Mouse (Mus musculus): ENCODE results near the gene Kalrn. TPM values are rescaled to one million over a fixed set of nuclear protein-coding genes. Genes with fewer than 3 reads are reported as not detected.
"Not testable (repeated sequence)": the region's sequence is repeated elsewhere in the genome, so short reads cannot be mapped to it uniquely, and the experiment has no call there.

Gene Kalrn
- polyA plus RNA-seq, 1 experiment from 2014 or later: 22.4 TPM

DNA sequence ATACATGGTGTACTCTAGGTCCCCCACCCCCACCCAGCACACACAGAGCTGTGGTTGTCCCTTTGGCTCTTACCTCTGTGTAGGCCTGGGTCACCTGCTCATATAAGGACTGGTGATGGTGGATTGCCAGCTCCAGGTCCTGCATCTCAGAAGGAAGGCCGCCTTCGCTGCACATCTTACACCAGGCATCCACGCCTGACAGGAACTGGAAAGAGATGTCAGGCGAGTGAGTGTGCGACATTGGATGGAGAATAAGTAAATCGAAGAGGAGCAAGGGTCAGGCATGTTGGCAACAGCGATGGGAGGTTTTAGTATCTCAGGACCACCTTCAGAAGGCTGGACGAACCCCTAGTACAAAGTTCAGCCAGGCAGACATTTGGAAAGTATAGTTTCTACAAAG, 263.0 kb downstream of the Kalrn start:
- Histone ChIP-seq H3K4me2 (ENCODE audit: low read depth, low read length, severe bottlenecking) (no peak overlapping the region), H3K27me3 (ENCODE audit: control insufficient read depth, insufficient read depth, low read length) (no peaks in the 10 kb centered on the region), H3K9me3 (ENCODE audit: control insufficient read depth, low read length) (no peaks in the 10 kb centered on the region), H3K4me1 (replicated peaks; ENCODE audit: control insufficient read depth, insufficient read depth, low read length) (no peaks in the 10 kb centered on the region), H3K9ac (ENCODE audit: low read length) (no peak overlapping the region), H3K36me3 (ENCODE audit: control insufficient read depth, insufficient read depth, low read length) (no peaks in the 10 kb centered on the region), H3K27ac (ENCODE audit: low read depth, low read length) (no peak overlapping the region), H3K4me3 (ENCODE audit: low read depth, low read length) (no peak overlapping the region)
- ATAC-seq (replicated peaks; ENCODE audit: low FRiP score) (no peak), DNase-seq (ENCODE audit: low spot score) (no peak)
- WGBS: 92% methylated on average over 8 of the region's 8 CpGs

- Histone ChIP-seq H3K9ac (ENCODE audit: low read length) (no peak overlapping the region), H3K36me3 (ENCODE audit: control insufficient read depth, insufficient read depth, low read length) (no peaks in the 10 kb centered on the region), H3K4me3 (ENCODE audit: low read depth, low read length) (no peak overlapping the region), H3K27ac (ENCODE audit: low read depth, low read length) (no peak overlapping the region), H3K4me2 (ENCODE audit: low read depth, low read length, severe bottlenecking) (no peak overlapping the region), H3K27me3 (ENCODE audit: control insufficient read depth, insufficient read depth, low read length) (no peaks in the 10 kb centered on the region), H3K4me1 (replicated peaks; ENCODE audit: control insufficient read depth, insufficient read depth, low read length) (no peaks in the 10 kb centered on the region), H3K9me3 (ENCODE audit: control insufficient read depth, low read length) (no peaks in the 10 kb centered on the region)
- WGBS: 100% methylated on average over 1 of the region's 1 CpGs
- ATAC-seq (replicated peaks; ENCODE audit: low FRiP score) (no peak), DNase-seq (ENCODE audit: low spot score) (no peak)
Observed at GRCm38 (mm10) chr16:34308324-34308723, 265.0 kb downstream of the Kalrn start.

DNA sequence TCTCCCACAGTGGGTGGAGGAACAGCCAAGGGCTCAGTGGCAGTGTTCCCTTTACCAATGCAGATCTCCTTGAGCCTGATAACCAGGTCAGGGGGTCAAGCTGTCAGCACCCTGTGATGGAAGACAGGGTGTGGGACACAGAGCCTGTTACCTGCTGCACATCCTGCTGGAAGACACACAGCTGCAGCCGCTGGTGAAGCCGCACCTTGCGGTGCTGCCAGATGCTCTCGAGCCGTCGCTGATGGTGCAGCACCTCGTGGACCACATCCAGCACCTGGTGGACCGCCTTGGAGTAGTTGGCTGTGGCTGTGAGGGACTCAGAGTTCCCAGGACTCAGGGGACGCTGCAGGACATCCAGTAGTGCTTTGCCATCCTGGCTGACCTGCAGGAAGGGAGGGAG, 265.9 kb downstream of the Kalrn start:
- Histone ChIP-seq H3K4me1 (replicated peaks; ENCODE audit: control insufficient read depth, insufficient read depth, low read length) (no peaks in the 10 kb centered on the region), H3K9me3 (ENCODE audit: control insufficient read depth, low read length) (no peaks in the 10 kb centered on the region), H3K4me3 (ENCODE audit: low read depth, low read length) (no peak overlapping the region), H3K36me3 (ENCODE audit: control insufficient read depth, insufficient read depth, low read length) (no peaks in the 10 kb centered on the region), H3K9ac (ENCODE audit: low read length) (no peak overlapping the region), H3K27ac (ENCODE audit: low read depth, low read length) (no peak overlapping the region), H3K4me2 (ENCODE audit: low read depth, low read length, severe bottlenecking) (no peak overlapping the region), H3K27me3 (ENCODE audit: control insufficient read depth, insufficient read depth, low read length) (no peaks in the 10 kb centered on the region)
- ATAC-seq (replicated peaks; ENCODE audit: low FRiP score): no peak
- 95% methylated on average over 9 of the region's 9 CpGs for WGBS
- DNase-seq (ENCODE audit: low spot score): no peak

GRCm38 (mm10) chr16:34305586-34305985, 267.7 kb downstream of the Kalrn start:
- no peak overlapping the region for H3K27ac ChIP-seq (ENCODE audit: low read depth, low read length)
- DNase-seq (ENCODE audit: low spot score): no peak
- no peak for ATAC-seq (replicated peaks; ENCODE audit: low FRiP score)
- H3K36me3 ChIP-seq (ENCODE audit: control insufficient read depth, insufficient read depth, low read length): no peaks in the 10 kb centered on the region
- H3K4me3 ChIP-seq (ENCODE audit: low read depth, low read length): no peak overlapping the region
- 79% methylated on average over 4 of the region's 4 CpGs for WGBS
- H3K27me3 ChIP-seq (ENCODE audit: control insufficient read depth, insufficient read depth, low read length): no peaks in the 10 kb centered on the region
- no peaks in the 10 kb centered on the region for H3K4me1 ChIP-seq (replicated peaks; ENCODE audit: control insufficient read depth, insufficient read depth, low read length)
- H3K4me2 ChIP-seq (ENCODE audit: low read depth, low read length, severe bottlenecking): no peak overlapping the region
- H3K9ac ChIP-seq (ENCODE audit: low read length): no peak overlapping the region
- H3K9me3 ChIP-seq (ENCODE audit: control insufficient read depth, low read length): no peaks in the 10 kb centered on the region

GRCm38 (mm10) chr16:34303818-34304217, 269.5 kb downstream of the Kalrn start:
- not testable (repeated sequence) for H3K4me2 ChIP-seq (ENCODE audit: low read depth, low read length, severe bottlenecking); H3K4me1 ChIP-seq (replicated peaks; ENCODE audit: control insufficient read depth, insufficient read depth, low read length); H3K27ac ChIP-seq (ENCODE audit: low read depth, low read length); H3K9ac ChIP-seq (ENCODE audit: low read length); H3K4me3 ChIP-seq (ENCODE audit: low read depth, low read length); H3K9me3 ChIP-seq (ENCODE audit: control insufficient read depth, low read length); H3K27me3 ChIP-seq (ENCODE audit: control insufficient read depth, insufficient read depth, low read length); DNase-seq (ENCODE audit: low spot score); ATAC-seq (replicated peaks; ENCODE audit: low FRiP score); H3K36me3 ChIP-seq (ENCODE audit: control insufficient read depth, insufficient read depth, low read length)
- 69% methylated on average over 4 of the region's 4 CpGs for WGBS

- no peaks in the 10 kb centered on the region for H3K27me3 ChIP-seq (ENCODE audit: control insufficient read depth, insufficient read depth, low read length)
Observed at GRCm38 (mm10) chr16:34302503-34302902, 270.8 kb downstream of the Kalrn start.

DNA sequence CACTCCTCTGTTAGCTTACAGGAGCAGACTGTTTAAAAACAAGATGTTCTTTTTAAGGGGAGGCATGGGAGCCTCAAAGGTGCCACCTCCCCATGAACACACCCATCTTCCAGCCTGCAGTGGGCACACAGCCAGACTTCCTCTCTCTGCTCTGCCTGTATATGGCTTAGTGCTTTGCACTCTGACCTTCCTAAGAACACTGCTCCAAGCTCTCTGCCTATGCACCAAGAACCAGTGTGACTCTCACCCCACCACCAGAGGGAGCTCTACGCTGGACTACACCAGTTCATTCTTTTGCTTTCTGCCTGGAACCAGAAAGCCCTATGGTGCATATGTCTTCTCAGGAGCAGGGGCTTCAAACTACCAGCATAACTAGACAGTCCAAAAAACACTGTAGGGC, 271.3 kb downstream of the Kalrn start:
- WGBS: 76% methylated on average over 1 of the region's 1 CpGs
- Histone ChIP-seq H3K9ac (ENCODE audit: low read length) (no peak overlapping the region), H3K36me3 (ENCODE audit: control insufficient read depth, insufficient read depth, low read length) (no peaks in the 10 kb centered on the region), H3K9me3 (ENCODE audit: control insufficient read depth, low read length) (no peaks in the 10 kb centered on the region), H3K4me2 (ENCODE audit: low read depth, low read length, severe bottlenecking) (no peak overlapping the region), H3K27me3 (ENCODE audit: control insufficient read depth, insufficient read depth, low read length) (no peaks in the 10 kb centered on the region), H3K4me1 (replicated peaks; ENCODE audit: control insufficient read depth, insufficient read depth, low read length) (no peaks in the 10 kb centered on the region; the same call in 1 of the 2 replicates), H3K27ac (ENCODE audit: low read depth, low read length) (no peak overlapping the region), H3K4me3 (ENCODE audit: low read depth, low read length) (no peak overlapping the region)
- ATAC-seq (replicated peaks; ENCODE audit: low FRiP score) (no peak), DNase-seq (ENCODE audit: low spot score) (no peak)

More at GRCm38 (mm10) chr16:34302503-34302902, 270.8 kb downstream of the Kalrn start:
- no peak overlapping the region for H3K9ac ChIP-seq (ENCODE audit: low read length)
- no peak overlapping the region for H3K27ac ChIP-seq (ENCODE audit: low read depth, low read length)
- H3K9me3 ChIP-seq (ENCODE audit: control insufficient read depth, low read length): no peaks in the 10 kb centered on the region
- no peak for DNase-seq (ENCODE audit: low spot score)
- no peak for ATAC-seq (replicated peaks; ENCODE audit: low FRiP score)
- H3K36me3 ChIP-seq (ENCODE audit: control insufficient read depth, insufficient read depth, low read length): no peaks in the 10 kb centered on the region
- H3K4me1 ChIP-seq (replicated peaks; ENCODE audit: control insufficient read depth, insufficient read depth, low read length): no peaks in the 10 kb centered on the region; the same call in 1 of the 2 replicates
- WGBS: 97% methylated on average over 1 of the region's 1 CpGs
- H3K4me3 ChIP-seq (ENCODE audit: low read depth, low read length): no peak overlapping the region
- no peak overlapping the region for H3K4me2 ChIP-seq (ENCODE audit: low read depth, low read length, severe bottlenecking)

GRCm38 (mm10) chr16:34299226-34299625, 274.1 kb downstream of the Kalrn start:
- 77% methylated on average over 2 of the region's 2 CpGs for WGBS

DNA sequence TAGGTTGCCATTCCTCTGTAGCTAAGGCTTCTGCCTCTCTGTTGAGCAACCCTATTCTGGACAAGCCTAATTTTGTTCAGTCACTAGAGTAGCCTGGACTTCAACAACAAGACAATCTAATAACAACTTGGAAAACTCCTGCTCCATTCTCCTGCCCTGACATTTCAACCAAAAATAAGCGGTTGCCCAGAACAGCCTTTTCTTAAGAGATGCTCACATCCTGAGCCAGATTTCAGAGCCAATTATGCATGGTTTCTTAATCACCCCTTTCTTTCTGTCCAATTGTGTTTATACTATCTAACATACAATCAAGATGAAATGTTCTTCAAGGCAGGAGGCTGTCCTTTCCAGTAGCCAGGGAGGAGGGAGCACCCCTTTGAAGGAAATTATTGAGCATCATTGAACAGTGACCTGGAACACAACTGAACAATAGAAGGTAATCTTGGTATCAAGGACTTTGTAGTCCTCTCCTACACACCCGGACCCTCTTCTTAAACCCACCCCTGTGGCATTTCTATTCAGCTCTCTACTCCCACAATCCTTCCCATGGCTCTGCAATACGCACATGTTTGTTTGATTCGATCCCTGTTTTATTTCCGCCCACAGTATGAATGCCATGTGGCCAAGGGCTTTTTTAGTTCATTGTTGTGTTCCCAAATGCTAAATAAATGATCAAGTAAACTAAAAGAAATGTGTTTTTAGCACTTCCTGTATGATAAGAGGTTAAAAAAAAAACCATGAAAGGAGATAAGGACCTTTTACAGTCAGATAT, 275.2 kb downstream of the Kalrn start:
- no peak for DNase-seq (ENCODE audit: low spot score)
- Histone ChIP-seq H3K27ac (ENCODE audit: low read depth, low read length) (no peak overlapping the region), H3K4me3 (ENCODE audit: low read depth, low read length) (no peak overlapping the region), H3K27me3 (ENCODE audit: control insufficient read depth, insufficient read depth, low read length) (no peaks in the 10 kb centered on the region), H3K4me2 (ENCODE audit: low read depth, low read length, severe bottlenecking) (no peak overlapping the region), H3K36me3 (ENCODE audit: control insufficient read depth, insufficient read depth, low read length) (no peaks in the 10 kb centered on the region), H3K9me3 (ENCODE audit: control insufficient read depth, low read length) (no peaks in the 10 kb centered on the region), H3K9ac (ENCODE audit: low read length) (no peak overlapping the region), H3K4me1 (replicated peaks; ENCODE audit: control insufficient read depth, insufficient read depth, low read length) (no peaks in the 10 kb centered on the region; the same call in 1 of the 2 replicates)
- WGBS: 58% methylated on average over 5 of the region's 5 CpGs
- no peak for ATAC-seq (replicated peaks; ENCODE audit: low FRiP score)

More at GRCm38 (mm10) chr16:34299226-34299625, 274.1 kb downstream of the Kalrn start:
- ATAC-seq (replicated peaks; ENCODE audit: low FRiP score) (no peak), DNase-seq (ENCODE audit: low spot score) (no peak)
- Histone ChIP-seq H3K4me2 (ENCODE audit: low read depth, low read length, severe bottlenecking) (no peak overlapping the region), H3K9me3 (ENCODE audit: control insufficient read depth, low read length) (no peaks in the 10 kb centered on the region), H3K27me3 (ENCODE audit: control insufficient read depth, insufficient read depth, low read length) (no peaks in the 10 kb centered on the region), H3K4me3 (ENCODE audit: low read depth, low read length) (no peak overlapping the region), H3K36me3 (ENCODE audit: control insufficient read depth, insufficient read depth, low read length) (no peaks in the 10 kb centered on the region), H3K27ac (ENCODE audit: low read depth, low read length) (no peak overlapping the region), H3K4me1 (replicated peaks; ENCODE audit: control insufficient read depth, insufficient read depth, low read length) (no peaks in the 10 kb centered on the region; the same call in 1 of the 2 replicates), H3K9ac (ENCODE audit: low read length) (no peak overlapping the region)
